Mouse (Mus musculus): ENCODE data around the gene Sardh. TPM values are rescaled to one million over a fixed set of nuclear protein-coding genes. Genes with fewer than 3 reads are reported as not detected.

Sardh gene
- total and polyA plus RNA-seq, 3 experiments, result 0.11 TPM; not detected in 2

DNA sequence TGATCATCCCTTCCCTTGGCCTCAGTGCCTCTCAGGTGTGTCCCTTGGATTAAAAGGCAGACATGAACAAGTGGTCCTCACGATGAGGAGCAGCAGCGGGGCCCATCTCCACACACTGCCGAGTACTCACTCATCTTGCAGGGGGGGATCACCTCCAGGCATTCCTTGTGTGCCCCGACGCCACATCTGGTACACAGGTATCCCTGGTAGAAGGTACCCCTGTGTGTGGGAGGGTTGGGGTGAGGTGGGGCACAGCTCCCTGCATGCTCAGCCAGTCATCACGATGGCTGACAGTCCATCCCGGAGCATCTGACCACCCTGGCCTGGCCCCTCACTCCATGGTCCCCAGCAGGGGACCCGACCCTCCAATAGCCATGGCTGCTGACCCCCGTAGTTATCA is 33.6 kb upstream of the Sardh start:
- Histone ChIP-seq H3K4me1 (ENCODE audit: insufficient read depth, low read depth, low read length) (no peaks in the 10 kb centered on the region), H3K27me3 (ENCODE audit: insufficient read depth, low read length) (no peaks in the 10 kb centered on the region), H3K9me3 (replicated peaks) (no peaks in the 10 kb centered on the region), H3K4me3 (ENCODE audit: low read depth, low read length) (no peak overlapping the region), H3K36me3 (replicated peaks) (peaks cover 15% of the 10 kb centered on the region)
- ATAC-seq (ENCODE audit: extremely low read depth, insufficient number of reproducible peaks, low FRiP score, poor library complexity, severe bottlenecking), result no peak
- no peak for TF ChIP-seq GATA1 (IDR thresholded peaks at IDR 0.05; ENCODE audit: borderline replicate concordance, low read length)
- no peak for TF ChIP-seq TAL1 (conservative IDR thresholded peaks at IDR 0.05; ENCODE audit: low read depth, low read length)
- no peak for TF ChIP-seq POLR2AphosphoS5 (IDR thresholded peaks at IDR 0.05; ENCODE audit: insufficient replicate concordance, low read depth, low read length)
- no peak for TF ChIP-seq GATA2 (IDR thresholded peaks at IDR 0.05; ENCODE audit: borderline replicate concordance, low read depth, low read length)
- TF ChIP-seq CTCF (IDR thresholded peaks at IDR 0.05; ENCODE audit: low read depth, low read length), result no peak
- DNase-seq (ENCODE audit: low spot score), result no peak

DNA sequence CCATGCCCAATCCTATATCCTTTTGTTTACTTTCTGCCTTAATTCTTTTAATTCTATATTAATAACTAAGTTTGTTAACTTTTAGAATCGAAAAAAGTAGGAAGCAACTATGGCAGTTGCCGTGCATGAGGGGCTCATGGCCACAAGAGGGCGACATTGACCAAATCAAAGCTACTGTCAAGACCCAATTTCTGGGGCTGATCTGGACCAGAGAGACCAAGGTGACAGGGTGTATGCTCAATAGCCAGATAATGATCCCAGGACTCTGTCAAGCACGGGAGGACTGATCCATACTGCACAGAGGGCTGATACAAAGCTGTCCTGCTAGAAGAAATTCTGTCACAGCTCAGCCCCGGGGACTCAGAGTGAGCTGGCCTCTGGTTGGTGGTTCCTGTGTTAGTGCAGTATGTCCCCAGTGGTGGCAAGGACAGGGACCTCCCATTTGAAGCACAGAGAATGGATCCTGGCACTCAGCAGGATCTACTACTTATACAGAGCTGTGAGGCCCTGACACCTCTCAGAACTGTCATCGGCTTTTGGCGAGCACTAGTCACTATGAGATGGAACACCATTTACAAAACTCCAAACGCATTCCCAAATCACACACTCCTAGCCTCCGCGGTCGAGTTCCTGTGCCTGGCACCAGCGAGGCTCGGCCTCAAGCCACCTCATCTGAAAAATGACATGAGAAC is 32.9 kb upstream of the Sardh start:
- H3K4me3 ChIP-seq (ENCODE audit: low read depth, low read length), result no peak overlapping the region
- no peaks in the 10 kb centered on the region for H3K4me1 ChIP-seq (ENCODE audit: insufficient read depth, low read depth, low read length)
- H3K27me3 ChIP-seq (ENCODE audit: insufficient read depth, low read length), result no peaks in the 10 kb centered on the region
- no peak for ATAC-seq (ENCODE audit: extremely low read depth, insufficient number of reproducible peaks, low FRiP score, poor library complexity, severe bottlenecking)
- TF ChIP-seq TAL1 (conservative IDR thresholded peaks at IDR 0.05; ENCODE audit: low read depth, low read length) (no peak), GATA1 (IDR thresholded peaks at IDR 0.05; ENCODE audit: borderline replicate concordance, low read length) (no peak), CTCF (IDR thresholded peaks at IDR 0.05; ENCODE audit: low read depth, low read length) (peak; percentile 61), POLR2AphosphoS5 (IDR thresholded peaks at IDR 0.05; ENCODE audit: insufficient replicate concordance, low read depth, low read length) (no peak), GATA2 (IDR thresholded peaks at IDR 0.05; ENCODE audit: borderline replicate concordance, low read depth, low read length) (no peak)
- no peaks in the 10 kb centered on the region for H3K9me3 ChIP-seq (replicated peaks)
- H3K36me3 ChIP-seq (replicated peaks), result peaks cover 15% of the 10 kb centered on the region
- peak; percentile 70 for DNase-seq (ENCODE audit: low spot score)

DNA sequence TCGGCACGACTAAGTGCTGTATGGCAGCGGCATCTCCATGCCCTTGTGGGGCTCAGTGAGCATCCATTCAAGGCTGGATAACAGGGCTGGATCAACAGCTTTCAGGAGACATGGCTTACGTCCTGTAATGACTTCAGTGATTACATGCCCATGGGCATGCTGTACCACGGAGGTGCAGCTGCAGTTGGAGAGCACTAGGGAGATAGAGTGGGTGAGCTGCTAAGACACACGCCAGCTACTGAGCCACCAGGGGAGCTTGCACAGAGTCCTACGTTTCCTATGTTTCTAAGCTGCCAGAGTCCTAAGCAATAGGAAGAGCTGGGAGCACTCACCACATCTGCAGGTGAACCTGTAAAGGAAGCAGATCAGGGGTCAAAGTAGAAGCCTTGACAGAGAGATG is 30.7 kb upstream of the Sardh start:
- DNase-seq (ENCODE audit: low spot score) (no peak), ATAC-seq (ENCODE audit: extremely low read depth, insufficient number of reproducible peaks, low FRiP score, poor library complexity, severe bottlenecking) (no peak)
- TF ChIP-seq POLR2AphosphoS5 (IDR thresholded peaks at IDR 0.05; ENCODE audit: insufficient replicate concordance, low read depth, low read length) (no peak), TAL1 (conservative IDR thresholded peaks at IDR 0.05; ENCODE audit: low read depth, low read length) (no peak), GATA1 (IDR thresholded peaks at IDR 0.05; ENCODE audit: borderline replicate concordance, low read length) (no peak), CTCF (IDR thresholded peaks at IDR 0.05; ENCODE audit: low read depth, low read length) (no peak), GATA2 (IDR thresholded peaks at IDR 0.05; ENCODE audit: borderline replicate concordance, low read depth, low read length) (no peak)
- Histone ChIP-seq H3K27me3 (ENCODE audit: insufficient read depth, low read length) (no peaks in the 10 kb centered on the region), H3K4me1 (ENCODE audit: insufficient read depth, low read depth, low read length) (no peaks in the 10 kb centered on the region), H3K4me3 (ENCODE audit: low read depth, low read length) (no peak overlapping the region), H3K36me3 (replicated peaks) (peaks cover 13% of the 10 kb centered on the region), H3K9me3 (replicated peaks) (no peaks in the 10 kb centered on the region)

DNA sequence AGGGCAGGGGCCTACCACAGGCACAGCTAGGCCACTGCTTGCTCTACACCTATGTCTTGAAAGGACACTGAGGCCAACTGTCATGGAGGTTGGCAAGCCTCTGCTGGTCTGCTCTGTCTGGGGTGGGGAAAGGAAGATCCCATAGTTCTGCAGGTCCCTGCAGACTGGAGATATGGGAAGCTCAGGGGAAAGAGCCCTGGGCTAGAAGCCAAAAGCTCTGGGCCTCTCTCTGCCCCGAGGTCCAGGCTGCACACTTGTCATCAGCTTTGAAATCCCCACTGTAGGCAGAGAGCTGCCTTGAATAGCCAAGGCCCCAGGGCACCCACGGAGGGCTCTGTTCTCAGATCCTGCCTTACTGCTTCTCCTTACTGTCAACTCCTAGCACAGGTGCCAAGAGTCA is 20.2 kb upstream of the Sardh start:
- H3K4me1 ChIP-seq (ENCODE audit: insufficient read depth, low read depth, low read length), result no peaks in the 10 kb centered on the region
- TF ChIP-seq POLR2AphosphoS5 (IDR thresholded peaks at IDR 0.05; ENCODE audit: insufficient replicate concordance, low read depth, low read length) (no peak), GATA1 (IDR thresholded peaks at IDR 0.05; ENCODE audit: borderline replicate concordance, low read length) (no peak), CTCF (IDR thresholded peaks at IDR 0.05; ENCODE audit: low read depth, low read length) (no peak), GATA2 (IDR thresholded peaks at IDR 0.05; ENCODE audit: borderline replicate concordance, low read depth, low read length) (no peak), TAL1 (conservative IDR thresholded peaks at IDR 0.05; ENCODE audit: low read depth, low read length) (no peak)
- ATAC-seq (ENCODE audit: extremely low read depth, insufficient number of reproducible peaks, low FRiP score, poor library complexity, severe bottlenecking) (no peak), DNase-seq (ENCODE audit: low spot score) (no peak)
- H3K36me3 ChIP-seq (replicated peaks), result peaks cover 11% of the 10 kb centered on the region
- no peaks in the 10 kb centered on the region for H3K27me3 ChIP-seq (ENCODE audit: insufficient read depth, low read length)
- H3K9me3 ChIP-seq (replicated peaks), result no peaks in the 10 kb centered on the region
- H3K4me3 ChIP-seq (ENCODE audit: low read depth, low read length), result no peak overlapping the region

DNA sequence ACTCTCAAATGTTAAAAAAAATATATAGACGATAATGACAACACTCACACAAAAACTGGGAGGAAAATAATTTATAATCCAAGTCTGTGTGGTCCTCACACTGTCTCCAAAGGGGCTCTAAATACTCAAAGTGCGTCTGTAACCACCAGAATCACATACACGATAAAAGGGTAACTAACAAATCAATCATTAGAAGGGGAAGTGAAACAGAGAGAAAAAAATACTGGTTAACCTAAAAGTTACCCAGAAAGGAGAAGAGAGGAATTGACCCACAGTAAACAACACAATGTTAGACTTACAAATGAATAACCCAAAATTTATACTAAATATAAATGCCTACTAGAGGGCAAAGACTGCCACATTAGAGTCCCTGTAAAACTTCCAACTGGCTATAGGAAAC is 17.7 kb upstream of the Sardh start:
- Histone ChIP-seq H3K27me3 (ENCODE audit: insufficient read depth, low read length) (no peaks in the 10 kb centered on the region), H3K4me1 (ENCODE audit: insufficient read depth, low read depth, low read length) (no peaks in the 10 kb centered on the region), H3K9me3 (replicated peaks) (no peaks in the 10 kb centered on the region), H3K36me3 (replicated peaks) (peaks cover 6% of the 10 kb centered on the region), H3K4me3 (ENCODE audit: low read depth, low read length) (no peak overlapping the region)
- TF ChIP-seq CTCF (IDR thresholded peaks at IDR 0.05; ENCODE audit: low read depth, low read length) (no peak), GATA1 (IDR thresholded peaks at IDR 0.05; ENCODE audit: borderline replicate concordance, low read length) (no peak), POLR2AphosphoS5 (IDR thresholded peaks at IDR 0.05; ENCODE audit: insufficient replicate concordance, low read depth, low read length) (no peak), TAL1 (conservative IDR thresholded peaks at IDR 0.05; ENCODE audit: low read depth, low read length) (no peak), GATA2 (IDR thresholded peaks at IDR 0.05; ENCODE audit: borderline replicate concordance, low read depth, low read length) (no peak)
- ATAC-seq (ENCODE audit: extremely low read depth, insufficient number of reproducible peaks, low FRiP score, poor library complexity, severe bottlenecking), result no peak
- no peak for DNase-seq (ENCODE audit: low spot score)

DNA sequence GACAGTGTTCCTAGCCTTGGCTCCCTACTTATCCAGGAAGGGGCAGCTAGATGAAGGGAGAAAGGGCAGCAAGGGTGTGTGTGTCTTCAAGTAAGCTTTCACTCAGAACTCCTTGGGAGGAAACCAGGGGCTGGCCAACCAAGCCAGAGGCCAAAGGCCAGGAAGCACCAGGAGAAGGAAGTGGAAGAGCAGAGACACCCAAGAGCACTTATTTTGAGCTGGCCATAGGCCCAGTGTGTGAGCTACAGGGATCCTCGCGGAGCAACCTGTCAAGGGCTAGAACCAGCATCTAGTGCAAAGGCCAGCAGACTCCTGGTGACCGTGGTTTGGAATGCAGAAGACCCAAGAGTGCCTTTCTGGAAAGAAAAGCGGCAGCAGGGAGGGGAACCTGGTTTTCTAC is 14.8 kb upstream of the Sardh start:
- TF ChIP-seq GATA2 (IDR thresholded peaks at IDR 0.05; ENCODE audit: borderline replicate concordance, low read depth, low read length) (no peak), TAL1 (conservative IDR thresholded peaks at IDR 0.05; ENCODE audit: low read depth, low read length) (no peak), POLR2AphosphoS5 (IDR thresholded peaks at IDR 0.05; ENCODE audit: insufficient replicate concordance, low read depth, low read length) (no peak), GATA1 (IDR thresholded peaks at IDR 0.05; ENCODE audit: borderline replicate concordance, low read length) (no peak), CTCF (IDR thresholded peaks at IDR 0.05; ENCODE audit: low read depth, low read length) (no peak)
- Histone ChIP-seq H3K9me3 (replicated peaks) (no peaks in the 10 kb centered on the region), H3K36me3 (replicated peaks) (peaks cover 6% of the 10 kb centered on the region), H3K4me1 (ENCODE audit: insufficient read depth, low read depth, low read length) (no peaks in the 10 kb centered on the region), H3K4me3 (ENCODE audit: low read depth, low read length) (no peak overlapping the region), H3K27me3 (ENCODE audit: insufficient read depth, low read length) (no peaks in the 10 kb centered on the region)
- DNase-seq (ENCODE audit: low spot score) (no peak), ATAC-seq (ENCODE audit: extremely low read depth, insufficient number of reproducible peaks, low FRiP score, poor library complexity, severe bottlenecking) (no peak)
